Mouse (Mus musculus): Measurements from ENCODE around the gene Sppl2b. TPM values are rescaled to one million over a fixed set of nuclear protein-coding genes. Genes with fewer than 3 reads are reported as not detected.

Gene Sppl2b
- polyA plus RNA-seq, 1 experiment from 2014 or later: 44.5 TPM

- no peaks in the 10 kb centered on the region for H3K9me3 ChIP-seq
- H3K4me3 ChIP-seq: no peak overlapping the region
- H3K27me3 ChIP-seq: no peaks in the 10 kb centered on the region
- peaks cover 22% of the 10 kb centered on the region for H3K36me3 ChIP-seq
- ATAC-seq (ENCODE audit: insufficient number of reproducible peaks, low FRiP score, low TSS enrichment, low read depth): no peak
- H3K9ac ChIP-seq: no peak overlapping the region
- WGBS: 77% methylated on average over 5 of the region's 5 CpGs
- H3K4me1 ChIP-seq: peaks cover 37% of the 10 kb centered on the region
- no peak overlapping the region for H3K4me2 ChIP-seq
- 0 out of 2 replicates have a peak overlapping the region, but pooled peaks have one; percentile 14 for H3K27ac ChIP-seq
Observed at GRCm38 (mm10) chr10:80856908-80857307, 1.8 kb downstream of the Sppl2b start.

- ATAC-seq (ENCODE audit: insufficient number of reproducible peaks, low FRiP score, low TSS enrichment, low read depth): no peak
- Histone ChIP-seq H3K4me3 (no peak overlapping the region), H3K4me1 (peaks cover 37% of the 10 kb centered on the region), H3K9ac (no peak overlapping the region), H3K4me2 (no peak overlapping the region), H3K36me3 (peaks cover 22% of the 10 kb centered on the region), H3K27me3 (no peaks in the 10 kb centered on the region), H3K27ac (no peak overlapping the region), H3K9me3 (no peaks in the 10 kb centered on the region)
- 70% methylated on average over 8 of the region's 8 CpGs for WGBS
Observed at GRCm38 (mm10) chr10:80857386-80857785, 2.3 kb downstream of the Sppl2b start.

GRCm38 (mm10) chr10:80857848-80858247 is 2.8 kb downstream of the Sppl2b start:
- Histone ChIP-seq H3K27ac (no peak overlapping the region), H3K9me3 (no peaks in the 10 kb centered on the region), H3K4me2 (no peak overlapping the region), H3K4me1 (peaks cover 37% of the 10 kb centered on the region), H3K4me3 (no peak overlapping the region), H3K27me3 (no peaks in the 10 kb centered on the region), H3K36me3 (peaks cover 24% of the 10 kb centered on the region), H3K9ac (no peak overlapping the region)
- 70% methylated on average over 3 of the region's 3 CpGs for whole genome bisulfite sequencing
- no peak for ATAC-seq (ENCODE audit: insufficient number of reproducible peaks, low FRiP score, low TSS enrichment, low read depth)

GRCm38 (mm10) chr10:80858350-80858935 is 3.4 kb downstream of the Sppl2b start:
- ATAC-seq (ENCODE audit: insufficient number of reproducible peaks, low FRiP score, low TSS enrichment, low read depth): no peak
- Histone ChIP-seq H3K36me3 (peaks cover 24% of the 10 kb centered on the region), H3K27me3 (no peaks in the 10 kb centered on the region), H3K9ac (no peak overlapping the region), H3K4me1 (peaks cover 35% of the 10 kb centered on the region), H3K4me2 (no peak overlapping the region), H3K27ac (no peak overlapping the region), H3K9me3 (no peaks in the 10 kb centered on the region), H3K4me3 (no peak overlapping the region)
- 86% methylated on average over 7 of the region's 7 CpGs for WGBS

GRCm38 (mm10) chr10:80862305-80862704 is 7.2 kb downstream of the Sppl2b start:
- Histone ChIP-seq H3K4me2 (no peak overlapping the region), H3K36me3 (peaks cover 60% of the 10 kb centered on the region), H3K4me1 (peaks cover 6% of the 10 kb centered on the region; the same call in 1 of the 2 replicates), H3K27ac (no peak overlapping the region), H3K9ac (no peak overlapping the region), H3K4me3 (no peak overlapping the region), H3K27me3 (no peaks in the 10 kb centered on the region), H3K9me3 (no peaks in the 10 kb centered on the region)
- 97% methylated on average over 5 of the region's 5 CpGs for WGBS
- no peak for ATAC-seq (ENCODE audit: insufficient number of reproducible peaks, low FRiP score, low TSS enrichment, low read depth)

- whole genome bisulfite sequencing: 88% methylated on average over 16 of the region's 16 CpGs
- H3K4me1 ChIP-seq: no peaks in the 10 kb centered on the region
- H3K27ac ChIP-seq: no peak overlapping the region
- ATAC-seq (ENCODE audit: insufficient number of reproducible peaks, low FRiP score, low TSS enrichment, low read depth): no peak
- no peaks in the 10 kb centered on the region for H3K9me3 ChIP-seq
- H3K36me3 ChIP-seq: peaks cover 75% of the 10 kb centered on the region
- no peak overlapping the region for H3K9ac ChIP-seq
- no peak overlapping the region for H3K4me2 ChIP-seq
- no peak overlapping the region for H3K4me3 ChIP-seq
- no peaks in the 10 kb centered on the region for H3K27me3 ChIP-seq
Observed at GRCm38 (mm10) chr10:80864446-80864845, 9.4 kb downstream of the Sppl2b start.

GRCm38 (mm10) chr10:80870993-80871392 is 15.9 kb downstream of the Sppl2b start:
- no peaks in the 10 kb centered on the region for H3K9me3 ChIP-seq
- no peak overlapping the region for H3K27ac ChIP-seq
- H3K4me2 ChIP-seq: no peak overlapping the region
- 67% methylated on average over 2 of the region's 6 CpGs for WGBS
- H3K9ac ChIP-seq: no peak overlapping the region
- peaks cover 14% of the 10 kb centered on the region; the same call in 1 of the 2 replicates for H3K27me3 ChIP-seq
- peaks cover 28% of the 10 kb centered on the region for H3K36me3 ChIP-seq
- H3K4me3 ChIP-seq: no peak overlapping the region
- ATAC-seq (ENCODE audit: insufficient number of reproducible peaks, low FRiP score, low TSS enrichment, low read depth): no peak
- no peaks in the 10 kb centered on the region for H3K4me1 ChIP-seq

GRCm38 (mm10) chr10:80871581-80871980 is 16.5 kb downstream of the Sppl2b start, which contains the start of gene Tmprss9:
TSS of gene Tmprss9 (plus strand) at chr10:80871848.
- H3K36me3 ChIP-seq: peaks cover 22% of the 10 kb centered on the region
- no peak for ATAC-seq (ENCODE audit: insufficient number of reproducible peaks, low FRiP score, low TSS enrichment, low read depth)
- no peaks in the 10 kb centered on the region for H3K4me1 ChIP-seq
- peaks cover 14% of the 10 kb centered on the region; the same call in 1 of the 2 replicates for H3K27me3 ChIP-seq
- H3K27ac ChIP-seq: no peak within 1 kb of the TSS
- 23% methylated on average over 9 of the region's 9 CpGs for WGBS
- no peak within 1 kb of the TSS for H3K4me2 ChIP-seq
- no peak within 1 kb of the TSS for H3K9ac ChIP-seq
- no peak within 1 kb of the TSS for H3K4me3 ChIP-seq
- no peaks in the 10 kb centered on the region for H3K9me3 ChIP-seq

- WGBS: 72% methylated on average over 9 of the region's 9 CpGs
- Histone ChIP-seq H3K4me1 (no peaks in the 10 kb centered on the region), H3K9me3 (no peaks in the 10 kb centered on the region), H3K36me3 (no peaks in the 10 kb centered on the region), H3K4me3 (no peak overlapping the region), H3K27me3 (peaks cover 14% of the 10 kb centered on the region; the same call in 1 of the 2 replicates), H3K9ac (no peak overlapping the region), H3K27ac (no peak overlapping the region), H3K4me2 (no peak overlapping the region)
- ATAC-seq (ENCODE audit: insufficient number of reproducible peaks, low FRiP score, low TSS enrichment, low read depth): no peak
Observed at GRCm38 (mm10) chr10:80874035-80874434, 19.0 kb downstream of the Sppl2b start.

- WGBS: 31% methylated on average over 5 of the region's 5 CpGs
- no peak for ATAC-seq (ENCODE audit: insufficient number of reproducible peaks, low FRiP score, low TSS enrichment, low read depth)
- H3K27ac ChIP-seq: no peak overlapping the region
- no peak overlapping the region for H3K9ac ChIP-seq
- no peaks in the 10 kb centered on the region for H3K4me1 ChIP-seq
- peaks cover 14% of the 10 kb centered on the region; the same call in 1 of the 2 replicates for H3K27me3 ChIP-seq
- H3K9me3 ChIP-seq: no peaks in the 10 kb centered on the region
- H3K4me3 ChIP-seq: no peak overlapping the region
- no peak overlapping the region for H3K4me2 ChIP-seq
- no peaks in the 10 kb centered on the region for H3K36me3 ChIP-seq
Observed at GRCm38 (mm10) chr10:80876028-80876427, 21.0 kb downstream of the Sppl2b start.

- H3K36me3 ChIP-seq: no peaks in the 10 kb centered on the region
- H3K27ac ChIP-seq: no peak overlapping the region
- H3K9me3 ChIP-seq: no peaks in the 10 kb centered on the region
- H3K4me3 ChIP-seq: no peak overlapping the region
- no peak for ATAC-seq (ENCODE audit: insufficient number of reproducible peaks, low FRiP score, low TSS enrichment, low read depth)
- WGBS: 23% methylated on average over 3 of the region's 3 CpGs
- no peaks in the 10 kb centered on the region for H3K4me1 ChIP-seq
- no peak overlapping the region for H3K9ac ChIP-seq
- peaks cover 10% of the 10 kb centered on the region; the same call in 1 of the 2 replicates for H3K27me3 ChIP-seq
- H3K4me2 ChIP-seq: no peak overlapping the region
Observed at GRCm38 (mm10) chr10:80876594-80876993, 21.5 kb downstream of the Sppl2b start.

GRCm38 (mm10) chr10:80880131-80880641 is 25.1 kb downstream of the Sppl2b start:
- no peak overlapping the region for H3K9ac ChIP-seq
- no peak overlapping the region for H3K27ac ChIP-seq
- 0 out of 2 replicates have a peak, but pooled peaks cover 4% of the 10 kb centered on the region for H3K27me3 ChIP-seq
- H3K9me3 ChIP-seq: no peaks in the 10 kb centered on the region
- no peak for ATAC-seq (ENCODE audit: insufficient number of reproducible peaks, low FRiP score, low TSS enrichment, low read depth)
- no peaks in the 10 kb centered on the region for H3K36me3 ChIP-seq
- no peak overlapping the region for H3K4me3 ChIP-seq
- H3K4me2 ChIP-seq: no peak overlapping the region
- H3K4me1 ChIP-seq: no peaks in the 10 kb centered on the region
- WGBS: 15% methylated on average over 5 of the region's 5 CpGs
